Mouse (Mus musculus): ENCODE measurements around the gene Esd. TPM values are rescaled to one million over a fixed set of nuclear protein-coding genes. Genes with fewer than 3 reads are reported as not detected.

Esd gene
- polyA plus RNA-seq, 1 experiment from 2014 or later: 472 TPM

DNA sequence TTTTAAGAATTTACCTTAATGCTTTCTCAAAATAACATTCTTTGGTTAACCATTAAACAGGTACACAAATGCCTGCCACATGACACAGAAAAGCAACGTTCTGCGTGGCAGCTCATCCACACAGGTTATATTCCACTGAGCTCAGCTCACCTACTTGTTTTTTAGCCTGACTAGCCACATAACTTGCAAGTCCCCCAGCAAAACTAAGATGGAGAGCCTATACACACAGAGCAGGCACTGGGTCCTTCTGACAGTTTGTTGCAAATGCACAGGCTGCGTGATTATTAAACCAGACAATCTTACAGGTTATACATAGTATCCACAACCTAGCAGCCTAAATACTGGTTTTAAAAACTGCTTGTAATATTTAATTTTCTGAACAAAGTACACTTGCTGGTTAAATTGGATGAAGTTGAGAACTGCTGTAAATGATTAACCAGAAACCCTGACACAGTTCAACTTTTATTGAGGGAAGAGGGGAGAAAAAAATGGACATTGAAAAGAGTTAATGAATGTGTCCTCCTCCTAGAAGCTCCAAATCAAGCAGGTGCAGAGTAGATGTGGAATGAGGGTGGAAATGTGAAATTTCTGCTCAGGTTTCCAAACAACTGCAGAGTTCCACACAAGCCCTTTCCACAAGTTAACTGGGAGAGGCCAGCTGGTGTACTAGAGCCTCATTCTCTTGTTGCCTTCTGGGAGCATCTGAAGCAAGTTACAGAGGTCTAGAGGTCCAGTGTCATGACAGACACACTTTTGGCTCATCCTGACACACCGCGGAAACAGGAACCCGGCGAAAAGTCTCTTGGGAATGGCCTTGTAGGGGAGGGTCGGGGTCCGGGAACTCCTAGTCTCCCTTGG is 647 bp upstream of the Esd start:
- H3K36me3 ChIP-seq (ENCODE audit: insufficient read depth, low read length): peaks cover 10% of the 10 kb centered on the region
- peaks cover 32% of the 10 kb centered on the region for H3K4me1 ChIP-seq (ENCODE audit: insufficient read depth, low read length)
- peak overlapping the region; percentile 63 for H3K9ac ChIP-seq (replicated peaks; ENCODE audit: low read length)
- no peaks in the 10 kb centered on the region for H3K27me3 ChIP-seq (ENCODE audit: insufficient read depth, low read length)
- H3K27ac ChIP-seq (ENCODE audit: low read length): peak overlapping the region; percentile 96
- ATAC-seq (ENCODE audit: low FRiP score, low TSS enrichment): peak; percentile 0; the same call in 1 of the 2 replicates
- WGBS: 23% methylated on average over 9 of the region's 9 CpGs
- peak overlapping the region; percentile 73 for H3K4me2 ChIP-seq (replicated peaks; ENCODE audit: low read depth, low read length)
- peak overlapping the region; percentile 72 for H3K4me3 ChIP-seq (ENCODE audit: low read length)
- no peaks in the 10 kb centered on the region for H3K9me3 ChIP-seq (ENCODE audit: low read length)

DNA sequence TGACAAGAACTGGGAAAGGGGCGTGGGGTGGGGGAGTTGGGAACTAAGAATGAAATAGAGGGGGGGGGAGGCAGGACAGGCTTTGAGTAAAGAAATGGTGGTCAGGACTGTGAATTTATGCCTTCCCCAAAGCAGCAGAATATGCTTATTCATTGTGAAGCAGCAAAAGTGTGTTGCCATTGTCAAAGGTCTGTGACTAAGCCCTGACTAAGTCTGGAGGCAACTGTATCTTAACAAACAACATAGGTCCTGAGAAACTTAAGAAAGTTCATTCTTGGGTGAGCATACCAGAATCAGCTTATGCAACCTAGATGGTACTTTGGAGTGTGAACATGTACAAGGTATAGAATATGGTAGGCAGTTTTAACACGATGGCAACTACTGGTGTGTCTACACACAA is 1.3 kb downstream of the Esd start:
- H3K27me3 ChIP-seq (ENCODE audit: insufficient read depth, low read length): no peaks in the 10 kb centered on the region
- peak overlapping the region; percentile 48 for H3K9ac ChIP-seq (replicated peaks; ENCODE audit: low read length)
- ATAC-seq (ENCODE audit: low FRiP score, low TSS enrichment): no peak
- no peaks in the 10 kb centered on the region for H3K9me3 ChIP-seq (ENCODE audit: low read length)
- H3K4me1 ChIP-seq (ENCODE audit: insufficient read depth, low read length): peaks cover 24% of the 10 kb centered on the region
- peak overlapping the region; percentile 72 for H3K4me3 ChIP-seq (ENCODE audit: low read length)
- no peak overlapping the region for H3K27ac ChIP-seq (ENCODE audit: low read length)
- peaks cover 24% of the 10 kb centered on the region for H3K36me3 ChIP-seq (ENCODE audit: insufficient read depth, low read length)
- 60% methylated on average over 2 of the region's 2 CpGs for whole genome bisulfite sequencing
- peak overlapping the region; percentile 73 for H3K4me2 ChIP-seq (replicated peaks; ENCODE audit: low read depth, low read length)

DNA sequence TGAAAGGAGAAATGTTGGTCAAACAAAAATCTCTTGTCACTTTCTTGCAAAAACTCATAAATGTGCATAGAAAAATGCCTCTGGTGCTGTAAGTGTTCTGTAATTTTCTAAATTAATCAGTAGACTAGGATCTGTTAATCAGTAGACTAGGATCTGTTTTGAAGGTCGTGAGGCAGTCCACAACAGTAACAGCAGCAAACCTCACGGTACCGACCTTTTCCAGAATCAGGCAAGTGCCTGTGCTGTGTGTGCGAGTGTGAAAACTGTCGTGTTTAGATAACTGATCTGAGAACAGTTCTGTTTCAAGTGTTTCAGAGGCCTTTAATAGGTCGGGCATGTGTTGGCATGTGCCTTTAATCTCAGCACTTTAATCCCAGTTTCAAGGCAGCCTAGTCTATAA is 3.4 kb downstream of the Esd start:
- Histone ChIP-seq H3K27me3 (ENCODE audit: insufficient read depth, low read length) (no peaks in the 10 kb centered on the region), H3K4me3 (ENCODE audit: low read length) (peak overlapping the region; percentile 10; the same call in 1 of the 2 replicates), H3K27ac (ENCODE audit: low read length) (peak overlapping the region; percentile 20; the same call in 1 of the 2 replicates), H3K4me2 (replicated peaks; ENCODE audit: low read depth, low read length) (peak overlapping the region; percentile 18; the same call in 1 of the 2 replicates), H3K9me3 (ENCODE audit: low read length) (no peaks in the 10 kb centered on the region), H3K4me1 (ENCODE audit: insufficient read depth, low read length) (peaks cover 24% of the 10 kb centered on the region), H3K36me3 (ENCODE audit: insufficient read depth, low read length) (peaks cover 36% of the 10 kb centered on the region), H3K9ac (replicated peaks; ENCODE audit: low read length) (0 out of 2 replicates have a peak overlapping the region, but pooled peaks have one; percentile 4)
- 71% methylated on average over 6 of the region's 6 CpGs for WGBS
- ATAC-seq (ENCODE audit: low FRiP score, low TSS enrichment): no peak

DNA sequence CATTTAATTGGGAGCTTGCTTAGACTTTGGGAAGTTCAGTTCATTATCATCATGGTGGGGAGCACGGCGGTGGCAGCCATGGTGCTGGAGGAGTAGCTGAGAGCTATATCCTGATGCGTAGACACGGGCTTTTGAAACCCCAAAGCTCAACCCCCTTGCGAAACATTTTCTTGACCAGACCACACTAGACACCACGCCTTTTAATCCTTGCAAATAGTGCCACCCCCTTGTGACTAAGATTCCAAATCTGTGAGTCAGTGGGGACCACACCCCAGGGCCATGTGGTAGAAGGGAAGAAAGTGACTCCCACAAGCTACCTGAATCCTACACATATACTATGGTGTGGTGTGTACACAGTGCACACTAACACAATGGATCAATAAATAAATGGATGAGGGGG is 4.8 kb downstream of the Esd start:
- Histone ChIP-seq H3K36me3 (ENCODE audit: insufficient read depth, low read length) (peaks cover 50% of the 10 kb centered on the region), H3K9ac (replicated peaks; ENCODE audit: low read length) (no peak overlapping the region), H3K4me1 (ENCODE audit: insufficient read depth, low read length) (peaks cover 19% of the 10 kb centered on the region), H3K4me2 (replicated peaks; ENCODE audit: low read depth, low read length) (no peak overlapping the region), H3K27ac (ENCODE audit: low read length) (no peak overlapping the region), H3K4me3 (ENCODE audit: low read length) (no peak overlapping the region), H3K9me3 (ENCODE audit: low read length) (no peaks in the 10 kb centered on the region), H3K27me3 (ENCODE audit: insufficient read depth, low read length) (no peaks in the 10 kb centered on the region)
- 96% methylated on average over 6 of the region's 6 CpGs for WGBS
- no peak for ATAC-seq (ENCODE audit: low FRiP score, low TSS enrichment)

DNA sequence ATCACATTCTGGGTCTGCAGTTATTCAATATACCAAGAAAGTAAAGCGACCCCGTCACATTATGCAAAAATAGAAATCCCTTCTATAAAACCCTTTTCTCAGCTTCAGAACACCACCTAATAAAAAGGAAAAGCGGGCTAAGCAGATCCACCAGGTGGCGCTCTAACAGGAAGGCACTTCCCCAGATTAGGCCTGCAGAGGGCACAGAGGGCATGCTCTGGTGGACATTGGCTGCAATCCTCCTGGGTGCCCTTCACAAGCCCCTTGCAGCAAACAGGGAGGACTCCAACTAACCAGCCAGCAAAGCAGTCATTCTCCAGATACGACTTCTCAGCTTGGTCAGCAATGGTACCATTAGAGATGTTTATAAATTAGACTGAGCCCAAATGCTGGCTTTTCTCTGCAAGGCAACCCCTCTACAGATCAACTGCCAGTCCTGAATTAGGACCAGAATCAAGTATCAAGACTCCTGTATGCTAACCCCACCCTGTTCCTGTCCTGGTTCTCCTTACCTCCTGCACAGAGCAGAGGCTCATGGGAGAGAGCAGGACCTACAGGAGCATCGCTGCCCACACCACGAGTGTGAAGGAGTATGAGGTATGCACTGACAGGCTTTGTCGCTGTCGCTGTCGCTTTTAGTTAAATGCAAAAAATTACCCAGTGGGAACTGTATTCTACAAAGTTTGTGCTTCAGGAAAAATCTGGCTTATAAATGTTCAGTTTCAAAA is 32.3 kb downstream of the Esd start:
- no peak overlapping the region for H3K4me2 ChIP-seq (replicated peaks; ENCODE audit: low read depth, low read length)
- WGBS: 63% methylated on average over 10 of the region's 10 CpGs
- H3K9me3 ChIP-seq (ENCODE audit: low read length): no peaks in the 10 kb centered on the region
- ATAC-seq (ENCODE audit: low FRiP score, low TSS enrichment): peak; percentile 42; the same call in 1 of the 2 replicates
- H3K27ac ChIP-seq (ENCODE audit: low read length): no peak overlapping the region
- H3K27me3 ChIP-seq (ENCODE audit: insufficient read depth, low read length): no peaks in the 10 kb centered on the region
- H3K4me1 ChIP-seq (ENCODE audit: insufficient read depth, low read length): no peaks in the 10 kb centered on the region
- no peak overlapping the region for H3K4me3 ChIP-seq (ENCODE audit: low read length)
- peaks cover 12% of the 10 kb centered on the region for H3K36me3 ChIP-seq (ENCODE audit: insufficient read depth, low read length)
- H3K9ac ChIP-seq (replicated peaks; ENCODE audit: low read length): no peak overlapping the region

DNA sequence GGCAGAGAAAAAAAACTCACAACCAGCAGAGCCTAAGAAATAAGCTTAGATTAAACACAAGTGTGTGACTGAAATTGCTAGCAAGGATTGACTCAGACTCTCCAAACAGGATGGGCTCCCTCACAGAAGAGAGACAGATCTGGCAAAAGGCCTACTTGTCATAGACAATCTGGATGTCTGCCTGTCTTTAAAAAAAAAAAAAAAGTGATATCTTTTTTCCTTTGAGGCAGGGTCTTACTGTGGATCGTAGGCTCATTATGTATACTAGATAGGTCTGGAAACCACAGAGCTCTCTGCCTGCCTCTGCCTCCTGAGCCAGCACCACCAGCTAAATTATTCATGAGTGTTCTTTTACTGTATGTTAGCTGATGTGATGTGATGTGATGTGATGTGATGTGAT is 35.8 kb downstream of the Esd start:
- peaks cover 33% of the 10 kb centered on the region for H3K36me3 ChIP-seq (ENCODE audit: insufficient read depth, low read length)
- no peak overlapping the region for H3K27ac ChIP-seq (ENCODE audit: low read length)
- no peaks in the 10 kb centered on the region for H3K4me1 ChIP-seq (ENCODE audit: insufficient read depth, low read length)
- no peak overlapping the region for H3K4me2 ChIP-seq (replicated peaks; ENCODE audit: low read depth, low read length)
- H3K9me3 ChIP-seq (ENCODE audit: low read length): no peaks in the 10 kb centered on the region
- ATAC-seq (ENCODE audit: low FRiP score, low TSS enrichment): no peak
- no peak overlapping the region for H3K9ac ChIP-seq (replicated peaks; ENCODE audit: low read length)
- H3K4me3 ChIP-seq (ENCODE audit: low read length): no peak overlapping the region
- 87% methylated on average over 1 of the region's 1 CpGs for WGBS
- no peaks in the 10 kb centered on the region for H3K27me3 ChIP-seq (ENCODE audit: insufficient read depth, low read length)

DNA sequence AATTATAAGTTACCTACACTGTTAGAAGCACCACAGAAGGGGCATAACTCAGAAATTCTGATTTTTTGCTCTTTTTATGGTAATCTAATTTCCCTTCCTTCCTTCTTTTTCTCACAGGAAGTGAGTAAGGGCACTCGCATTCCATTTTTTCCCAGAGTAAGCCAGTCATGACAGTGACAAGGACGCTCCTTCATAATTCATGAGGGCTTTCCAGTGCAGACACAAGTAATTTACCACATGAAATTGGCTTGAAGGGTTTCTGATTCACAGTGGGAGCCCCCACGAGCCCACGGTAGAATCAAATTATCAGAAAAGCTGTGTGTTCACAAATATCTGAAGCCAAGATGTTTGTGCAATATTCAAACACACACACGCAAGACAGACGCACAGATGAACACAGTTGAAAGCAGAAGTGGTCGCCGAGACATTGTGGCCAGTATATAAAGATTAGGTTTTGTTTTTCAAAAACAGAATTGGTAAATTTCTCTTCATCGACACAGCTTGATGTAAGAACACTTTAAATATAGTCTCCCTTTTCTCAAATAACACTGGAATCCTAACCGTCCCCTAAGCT is 42.0 kb downstream of the Esd start:
- WGBS: 81% methylated on average over 10 of the region's 10 CpGs
- H3K36me3 ChIP-seq (ENCODE audit: insufficient read depth, low read length): peaks cover 29% of the 10 kb centered on the region

DNA sequence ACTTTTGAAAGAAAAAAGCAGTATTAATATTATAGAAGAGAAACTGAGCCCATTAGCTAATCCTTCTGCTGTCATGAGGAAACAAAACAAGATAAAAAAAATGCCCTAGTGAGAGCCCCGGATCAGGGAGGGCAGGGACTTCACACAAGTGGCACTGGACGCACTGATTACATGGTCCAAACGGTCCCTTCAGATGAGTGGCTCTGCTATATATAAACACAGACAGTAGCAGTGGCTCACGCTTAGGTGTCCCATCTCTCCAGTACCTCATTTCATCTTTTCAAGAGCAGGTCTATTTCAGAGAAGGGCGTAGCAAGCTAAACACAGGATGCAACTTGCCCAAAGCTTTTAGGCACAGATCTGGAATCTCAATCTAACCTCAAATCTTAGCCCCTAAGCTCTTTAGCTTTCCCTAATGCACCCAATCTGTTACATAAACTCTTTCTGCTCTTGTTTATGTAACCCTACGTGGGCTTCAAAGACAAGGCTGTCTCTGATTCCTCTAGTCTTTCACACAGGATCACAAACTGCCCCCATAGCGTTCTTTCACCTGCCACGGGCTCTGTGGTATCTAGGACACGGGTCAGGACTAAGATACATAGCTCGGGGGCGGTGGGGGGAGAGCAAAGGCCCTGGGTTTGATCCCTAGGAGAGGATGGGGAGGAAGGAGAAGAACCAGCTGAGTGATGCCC is 52.3 kb downstream of the Esd start:
- Histone ChIP-seq H3K27ac (ENCODE audit: low read length) (no peak overlapping the region), H3K27me3 (ENCODE audit: insufficient read depth, low read length) (no peaks in the 10 kb centered on the region), H3K9ac (replicated peaks; ENCODE audit: low read length) (no peak overlapping the region), H3K9me3 (ENCODE audit: low read length) (no peaks in the 10 kb centered on the region), H3K4me1 (ENCODE audit: insufficient read depth, low read length) (no peaks in the 10 kb centered on the region), H3K4me3 (ENCODE audit: low read length) (no peak overlapping the region), H3K4me2 (replicated peaks; ENCODE audit: low read depth, low read length) (no peak overlapping the region), H3K36me3 (ENCODE audit: insufficient read depth, low read length) (peaks cover 29% of the 10 kb centered on the region)
- no peak for ATAC-seq (ENCODE audit: low FRiP score, low TSS enrichment)
- WGBS: 82% methylated on average over 11 of the region's 11 CpGs

More for the DNA sequence above, 42.0 kb downstream of the Esd start:
- Histone ChIP-seq H3K4me2 (replicated peaks; ENCODE audit: low read depth, low read length) (no peak overlapping the region), H3K4me3 (ENCODE audit: low read length) (no peak overlapping the region), H3K9ac (replicated peaks; ENCODE audit: low read length) (no peak overlapping the region), H3K27me3 (ENCODE audit: insufficient read depth, low read length) (no peaks in the 10 kb centered on the region), H3K9me3 (ENCODE audit: low read length) (no peaks in the 10 kb centered on the region), H3K4me1 (ENCODE audit: insufficient read depth, low read length) (no peaks in the 10 kb centered on the region), H3K27ac (ENCODE audit: low read length) (no peak overlapping the region)
- ATAC-seq (ENCODE audit: low FRiP score, low TSS enrichment): no peak

DNA sequence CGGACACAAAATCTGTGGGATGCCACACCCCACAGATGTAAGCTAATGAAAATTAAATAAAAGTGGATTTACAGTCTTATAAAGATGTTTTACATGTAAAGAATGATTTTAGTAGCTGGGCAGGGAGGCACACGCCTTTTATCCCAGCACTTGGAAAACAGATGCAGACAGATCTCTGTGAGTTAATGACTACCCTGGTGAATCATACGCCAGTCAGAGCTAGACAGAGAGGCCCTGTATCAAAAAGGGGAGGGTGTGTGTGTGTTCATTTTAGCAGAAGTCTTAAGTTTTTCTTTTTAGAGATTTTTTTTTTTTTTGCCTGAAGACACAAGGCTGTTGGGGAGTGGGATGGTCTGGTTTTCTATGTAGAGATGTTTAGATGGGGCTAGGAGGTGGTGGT is 55.6 kb downstream of the Esd start:
- Histone ChIP-seq H3K4me3 (ENCODE audit: low read length) (no peak overlapping the region), H3K27me3 (ENCODE audit: insufficient read depth, low read length) (no peaks in the 10 kb centered on the region), H3K4me2 (replicated peaks; ENCODE audit: low read depth, low read length) (no peak overlapping the region), H3K9ac (replicated peaks; ENCODE audit: low read length) (no peak overlapping the region), H3K9me3 (ENCODE audit: low read length) (no peaks in the 10 kb centered on the region), H3K36me3 (ENCODE audit: insufficient read depth, low read length) (peaks cover 35% of the 10 kb centered on the region), H3K27ac (ENCODE audit: low read length) (no peak overlapping the region), H3K4me1 (ENCODE audit: insufficient read depth, low read length) (0 out of 2 replicates have a peak, but pooled peaks cover 4% of the 10 kb centered on the region)
- WGBS: 81% methylated on average over 3 of the region's 3 CpGs
- no peak for ATAC-seq (ENCODE audit: low FRiP score, low TSS enrichment)
